Mouse (Mus musculus) forebrain, embryonic 16.5 days (tissue): ENCODE measurements around the gene Lancl2. TPM values are rescaled to one million over a fixed set of nuclear protein-coding genes. Genes with fewer than 3 reads are reported as not detected.

ENCODE experiments used
- ATAC-seq: fragments of 200-750 bp; cut with Nextera tagmentation; 2 replicates; pipeline ENCODE4 v1.8.0; 2017; ENCODE audit warnings: mild to moderate bottlenecking, moderate library complexity
- H3K27ac ChIP-seq: fragments of 300-500 bp; sonication (generic); 2 replicates; pipeline ENCODE4 v1.5.1; 2014; ENCODE audit warnings: low read length, control low read depth
- H3K27me3 ChIP-seq: fragments of 300-500 bp; sonication (generic); replicated peaks from 2 replicates; pipeline ENCODE4 v1.6.1; 2014; ENCODE audit warnings: low read length; ENCODE audit not compliant: control insufficient read depth, insufficient read depth
- H3K36me3 ChIP-seq: fragments of 300-500 bp; sonication (generic); 2 replicates; pipeline ENCODE4 v1.6.1; 2014; ENCODE audit not compliant: control insufficient read depth, insufficient read depth
- H3K4me1 ChIP-seq: fragments of 300-500 bp; sonication (generic); replicated peaks from 2 replicates; pipeline ENCODE4 v1.6.1; 2014; ENCODE audit warnings: low read length; ENCODE audit not compliant: control insufficient read depth, insufficient read depth
- H3K4me2 ChIP-seq: fragments of 300-500 bp; sonication (generic); 2 replicates; pipeline ENCODE4 v1.6.1; 2014; ENCODE audit warnings: mild to moderate bottlenecking, low read length, control low read depth
- H3K4me3 ChIP-seq: fragments of 300-500 bp; sonication (generic); replicated peaks from 2 replicates; pipeline ENCODE4 v1.5.1; 2014; ENCODE audit warnings: mild to moderate bottlenecking, low read length, control low read depth
- H3K9ac ChIP-seq: fragments of 300-500 bp; sonication (generic); replicated peaks from 2 replicates; pipeline ENCODE4 v1.6.1; 2014; ENCODE audit warnings: low read depth, low read length, control low read depth
- H3K9me3 ChIP-seq: fragments of 300-500 bp; sonication (generic); 2 replicates; pipeline ENCODE4 v1.6.1; 2016; ENCODE audit warnings: low read length; ENCODE audit not compliant: control insufficient read depth
- WGBS: fragments of 180-500 bp; shearing (Covaris S2); extraction: QIAGEN DNeasy Blood & Tissue Kit; methylation state at CpG from one replicate; pipeline ENCODE4 v1.1.7; 2014; 5-methylcytosine and 5-hydroxymethylcytosine counted together
- polyA plus RNA-seq: library from polyadenylated mRNA; unstranded; fragments of >200 nt; fragmentation: Nextera tagmentation; extraction: Ambion mirVana; gene quantifications from 2 replicates; pipeline ENCODE4 v1.2.1, GENCODE M21; 2015

Lancl2 gene
- polyA plus RNA-seq, 1 experiment from 2014 or later = 92.6 TPM

DNA sequence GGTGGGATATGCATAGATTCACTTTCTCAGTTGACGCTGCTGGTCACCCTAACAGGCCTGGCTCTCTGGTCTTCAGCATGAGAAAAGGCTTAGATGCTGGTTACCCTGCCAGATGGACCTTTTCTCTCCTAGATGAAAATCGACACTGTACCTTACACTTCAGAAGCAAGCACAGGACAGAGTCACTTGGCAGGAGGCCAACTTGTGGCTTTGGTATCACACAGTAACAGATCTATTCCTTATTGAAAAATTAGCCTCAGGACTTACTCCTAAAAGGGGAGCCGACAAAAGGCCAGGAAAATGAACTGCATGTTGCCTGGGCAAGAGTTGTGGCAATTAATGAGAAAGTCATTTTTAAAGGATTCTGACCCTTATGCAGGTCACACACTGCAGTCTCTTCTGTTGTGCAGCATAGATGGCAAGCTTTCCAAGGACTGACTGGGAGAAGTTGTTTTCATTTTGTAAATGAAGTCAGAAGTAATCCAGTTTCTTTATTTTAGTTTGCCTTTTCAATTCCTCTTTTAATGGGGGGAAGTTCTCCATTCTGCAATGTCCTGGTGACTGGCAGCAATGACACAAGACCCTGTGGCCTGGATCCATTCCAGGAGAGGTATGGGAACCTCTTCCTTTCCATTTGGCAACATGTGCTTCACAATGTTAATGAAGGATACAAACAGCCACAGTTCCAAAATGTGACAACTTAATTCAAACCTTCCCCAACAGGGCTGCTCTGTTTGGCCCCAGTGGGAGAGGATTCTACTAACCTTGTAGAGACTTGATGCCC, 62.9 kb downstream of the Lancl2 start:
- Histone ChIP-seq H3K4me1 (no peaks in the 10 kb centered on the region; the same call in 1 of the 2 replicates), H3K9me3 (no peaks in the 10 kb centered on the region), H3K27me3 (no peaks in the 10 kb centered on the region), H3K36me3 (peaks cover 6% of the 10 kb centered on the region; the same call in 1 of the 2 replicates), H3K4me2 (no peak overlapping the region), H3K27ac (no peak overlapping the region), H3K9ac (no peak overlapping the region), H3K4me3 (no peak overlapping the region)
- no peak for ATAC-seq
- WGBS = 66% methylated on average over 3 of the region's 3 CpGs

DNA sequence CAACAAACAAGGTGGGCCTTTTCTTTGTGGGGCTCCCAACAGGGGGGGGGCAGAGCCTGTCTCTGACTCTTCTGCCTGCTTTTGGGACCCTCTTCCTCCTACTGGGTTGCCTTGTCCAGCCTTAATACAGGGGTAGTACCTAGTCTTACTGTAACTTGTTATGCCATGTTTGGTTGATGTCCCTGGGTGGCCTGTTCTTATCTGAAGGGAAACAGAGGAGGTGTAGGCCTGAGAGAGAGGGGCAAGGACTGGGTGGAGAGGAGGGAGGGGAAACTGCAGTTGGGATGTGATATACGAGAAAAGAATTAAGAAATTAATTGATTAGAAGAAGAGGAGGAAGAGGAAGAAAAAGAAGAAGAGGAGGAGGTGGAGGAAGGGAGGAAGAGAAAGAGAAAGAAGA, 63.9 kb downstream of the Lancl2 start:
- H3K36me3 ChIP-seq = peaks cover 6% of the 10 kb centered on the region; the same call in 1 of the 2 replicates
- H3K27me3 ChIP-seq = no peaks in the 10 kb centered on the region
- no peak overlapping the region for H3K4me3 ChIP-seq
- H3K27ac ChIP-seq = no peak overlapping the region
- no peaks in the 10 kb centered on the region for H3K9me3 ChIP-seq
- ATAC-seq = no peak
- no peaks in the 10 kb centered on the region; the same call in 1 of the 2 replicates for H3K4me1 ChIP-seq
- 83% methylated on average over 1 of the region's 1 CpGs for WGBS
- no peak overlapping the region for H3K4me2 ChIP-seq
- H3K9ac ChIP-seq = no peak overlapping the region

DNA sequence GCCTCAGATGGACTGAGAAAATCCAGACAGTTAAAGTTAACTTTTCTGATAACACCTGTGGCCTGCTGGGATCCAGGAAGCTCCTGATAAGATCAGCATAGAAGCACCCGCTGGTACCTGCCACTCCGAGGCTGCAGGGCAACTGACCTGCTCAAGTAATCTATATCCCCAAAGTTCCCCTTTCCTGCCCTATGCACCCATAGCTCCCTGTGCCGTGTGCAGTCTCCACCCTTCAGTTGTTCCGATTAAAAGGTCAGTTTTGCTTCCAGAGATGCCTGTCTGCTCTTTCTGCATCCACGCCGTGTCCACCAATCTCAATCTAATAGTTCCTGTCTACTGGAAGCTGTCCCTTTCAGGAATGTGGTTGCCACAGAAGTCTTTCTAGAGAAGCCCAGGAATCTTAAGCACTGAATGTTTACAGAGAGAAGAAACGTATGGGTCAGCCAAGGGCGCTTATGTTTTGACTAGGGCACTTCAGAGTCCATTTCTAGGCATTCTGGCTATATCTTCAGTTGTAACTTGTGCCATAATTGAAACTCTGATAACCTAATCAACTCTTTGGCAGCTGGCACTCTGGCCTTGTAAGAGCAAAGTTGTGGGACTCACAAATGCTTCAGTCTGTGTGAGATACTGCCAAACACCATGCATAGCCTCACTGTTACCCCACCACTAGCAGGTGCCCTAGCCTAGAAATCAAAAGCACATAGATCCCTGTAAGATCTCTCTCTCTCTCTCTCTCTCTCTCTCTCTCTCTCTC, 65.0 kb downstream of the Lancl2 start:
- Histone ChIP-seq H3K4me1 (no peaks in the 10 kb centered on the region; the same call in 1 of the 2 replicates), H3K4me2 (no peak overlapping the region), H3K36me3 (peaks cover 7% of the 10 kb centered on the region; the same call in 1 of the 2 replicates), H3K9me3 (no peaks in the 10 kb centered on the region), H3K27me3 (no peaks in the 10 kb centered on the region), H3K27ac (no peak overlapping the region), H3K9ac (no peak overlapping the region), H3K4me3 (no peak overlapping the region)
- 86% methylated on average over 8 of the region's 8 CpGs for WGBS
- ATAC-seq = no peak

DNA sequence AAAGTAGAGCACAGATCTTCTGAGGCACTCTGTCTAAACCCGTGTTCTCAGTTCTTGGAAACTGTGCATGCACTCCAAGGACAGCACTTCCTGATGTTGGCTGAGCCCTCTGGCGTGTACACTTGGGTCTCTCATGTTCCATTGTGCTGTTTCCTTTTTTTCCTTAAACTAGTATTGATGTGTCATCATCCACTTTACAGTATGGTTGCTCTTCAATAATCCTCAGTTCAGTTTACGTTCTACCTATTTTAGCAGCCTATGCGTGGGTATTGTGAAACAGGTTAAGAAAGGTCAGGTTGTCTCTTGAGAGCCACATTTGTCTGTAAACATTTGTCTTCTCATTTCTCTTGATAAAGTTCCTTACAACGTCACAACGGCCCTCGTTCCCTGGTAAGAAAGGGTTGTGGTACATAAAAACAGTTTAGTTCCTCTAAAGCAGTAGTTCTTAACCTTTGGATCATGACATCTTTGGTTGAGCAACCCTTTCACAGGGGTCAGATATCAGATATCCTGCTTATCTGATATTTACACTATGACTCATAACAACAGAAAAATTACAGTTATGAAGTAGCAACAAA, 66.7 kb downstream of the Lancl2 start:
- no peak overlapping the region for H3K9ac ChIP-seq
- H3K4me2 ChIP-seq = no peak overlapping the region
- no peak overlapping the region for H3K27ac ChIP-seq
- H3K36me3 ChIP-seq = peaks cover 13% of the 10 kb centered on the region; the same call in 1 of the 2 replicates
- no peaks in the 10 kb centered on the region for H3K9me3 ChIP-seq
- no peaks in the 10 kb centered on the region; the same call in 1 of the 2 replicates for H3K4me1 ChIP-seq
- no peaks in the 10 kb centered on the region for H3K27me3 ChIP-seq
- 95% methylated on average over 7 of the region's 7 CpGs for WGBS
- no peak overlapping the region for H3K4me3 ChIP-seq
- no peak for ATAC-seq

DNA sequence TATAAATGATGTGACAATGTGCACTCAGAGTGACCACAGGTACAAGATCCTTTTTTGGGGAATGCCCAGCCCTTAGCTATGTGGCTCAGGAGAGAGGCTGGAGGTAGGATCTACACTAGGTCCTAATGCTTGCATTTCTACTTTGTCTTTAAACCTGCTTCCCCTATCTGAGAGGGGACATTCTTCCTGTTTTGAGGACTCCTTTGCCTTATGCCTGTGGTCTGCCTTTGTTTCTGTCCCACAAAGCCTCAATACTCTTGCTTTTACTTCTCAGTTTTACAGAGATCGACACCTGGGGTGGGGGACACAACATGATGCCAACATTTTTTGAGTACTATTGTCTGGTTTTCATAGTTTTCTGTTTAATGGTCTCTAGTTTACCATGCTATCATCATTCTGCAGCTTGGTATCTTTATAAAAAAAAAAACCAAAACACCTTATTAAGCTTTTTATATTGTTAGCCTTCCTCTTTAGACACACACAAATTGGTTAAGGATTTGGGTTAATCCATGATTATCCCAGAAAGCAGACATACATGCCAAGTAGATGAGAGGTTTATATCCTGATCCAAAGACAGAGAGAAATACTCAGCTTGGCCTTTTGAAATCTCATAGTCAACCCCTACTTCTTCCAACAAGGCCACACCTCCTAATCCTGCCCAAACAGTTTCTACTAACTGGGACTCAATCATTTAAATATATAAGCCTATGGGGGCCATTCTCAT, 68.3 kb downstream of the Lancl2 start:
- H3K36me3 ChIP-seq = peaks cover 18% of the 10 kb centered on the region; the same call in 1 of the 2 replicates
- no peak overlapping the region for H3K9ac ChIP-seq
- H3K27me3 ChIP-seq = no peaks in the 10 kb centered on the region
- no peaks in the 10 kb centered on the region; the same call in 1 of the 2 replicates for H3K4me1 ChIP-seq
- H3K27ac ChIP-seq = no peak overlapping the region
- H3K4me3 ChIP-seq = no peak overlapping the region
- no peak for ATAC-seq
- 93% methylated on average over 1 of the region's 1 CpGs for WGBS
- H3K4me2 ChIP-seq = no peak overlapping the region
- H3K9me3 ChIP-seq = no peaks in the 10 kb centered on the region

DNA sequence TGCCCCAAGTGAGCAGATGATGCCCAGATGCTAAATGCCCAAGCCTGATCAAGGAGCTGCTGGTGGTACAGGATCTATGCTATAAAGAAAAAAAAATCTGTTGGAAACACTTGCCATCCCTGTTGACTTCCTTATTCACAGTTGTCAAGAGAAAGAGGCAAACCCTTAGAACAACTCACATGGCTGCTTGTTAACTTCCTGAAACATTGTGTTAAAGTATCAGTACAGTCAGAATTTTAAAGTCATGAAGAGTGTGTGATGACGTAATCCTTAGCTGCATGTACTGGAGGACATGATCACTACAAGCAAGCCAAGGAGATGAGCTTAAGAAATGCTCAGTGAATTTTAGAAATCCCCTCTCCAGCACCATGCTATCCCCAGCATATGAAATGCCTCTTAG, 71.5 kb downstream of the Lancl2 start:
- H3K27me3 ChIP-seq = no peaks in the 10 kb centered on the region
- H3K36me3 ChIP-seq = peaks cover 15% of the 10 kb centered on the region
- no peak overlapping the region for H3K27ac ChIP-seq
- no peak for ATAC-seq
- H3K9ac ChIP-seq = no peak overlapping the region
- no peaks in the 10 kb centered on the region for H3K9me3 ChIP-seq
- H3K4me1 ChIP-seq = no peaks in the 10 kb centered on the region
- 100% methylated on average over 1 of the region's 1 CpGs for WGBS
- H3K4me2 ChIP-seq = no peak overlapping the region
- H3K4me3 ChIP-seq = no peak overlapping the region

DNA sequence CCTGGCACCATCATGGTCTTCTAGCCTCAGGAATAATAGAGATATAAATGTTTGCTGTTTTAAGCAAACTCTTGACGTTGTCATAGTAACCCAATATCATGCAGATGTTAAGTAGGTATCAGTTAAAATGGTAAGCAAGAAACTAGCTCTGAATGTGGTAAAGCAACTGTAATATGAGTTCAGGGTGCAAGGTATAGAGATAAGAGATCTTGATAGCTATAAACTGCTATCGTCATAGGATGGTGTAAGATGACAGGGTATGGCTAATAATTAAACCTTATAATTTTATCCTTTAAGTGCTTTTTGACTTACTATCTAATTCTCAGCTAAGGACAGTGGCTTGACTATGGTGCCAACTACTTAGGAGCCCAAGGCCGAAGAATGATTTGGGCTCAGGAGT, 78.0 kb downstream of the Lancl2 start:
- Histone ChIP-seq H3K9ac (no peak overlapping the region), H3K4me3 (no peak overlapping the region), H3K27me3 (no peaks in the 10 kb centered on the region), H3K4me2 (no peak overlapping the region), H3K9me3 (no peaks in the 10 kb centered on the region), H3K4me1 (no peaks in the 10 kb centered on the region), H3K27ac (no peak overlapping the region), H3K36me3 (no peaks in the 10 kb centered on the region; the same call in 1 of the 2 replicates)
- no peak for ATAC-seq
- WGBS = 97% methylated on average over 3 of the region's 3 CpGs

DNA sequence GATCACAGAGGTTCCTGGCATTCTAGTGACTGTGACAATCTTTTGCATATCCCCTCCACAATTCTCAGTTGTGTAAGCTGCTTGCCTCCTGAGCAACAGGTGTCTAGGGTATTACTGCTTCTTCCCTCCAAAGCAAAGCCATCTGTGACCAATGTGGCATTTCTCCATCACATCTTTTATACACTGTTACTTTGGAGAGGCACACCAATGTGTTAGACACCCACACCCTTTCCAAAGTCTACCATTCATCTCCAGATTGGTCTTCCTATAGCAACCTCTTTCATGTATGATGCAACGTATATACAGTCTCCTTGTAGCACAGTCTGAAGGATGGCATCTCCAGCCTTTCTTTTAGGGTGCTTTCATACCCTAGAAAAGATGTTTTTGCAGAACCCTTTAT, 80.3 kb downstream of the Lancl2 start:
- WGBS = 97% methylated on average over 1 of the region's 1 CpGs

DNA sequence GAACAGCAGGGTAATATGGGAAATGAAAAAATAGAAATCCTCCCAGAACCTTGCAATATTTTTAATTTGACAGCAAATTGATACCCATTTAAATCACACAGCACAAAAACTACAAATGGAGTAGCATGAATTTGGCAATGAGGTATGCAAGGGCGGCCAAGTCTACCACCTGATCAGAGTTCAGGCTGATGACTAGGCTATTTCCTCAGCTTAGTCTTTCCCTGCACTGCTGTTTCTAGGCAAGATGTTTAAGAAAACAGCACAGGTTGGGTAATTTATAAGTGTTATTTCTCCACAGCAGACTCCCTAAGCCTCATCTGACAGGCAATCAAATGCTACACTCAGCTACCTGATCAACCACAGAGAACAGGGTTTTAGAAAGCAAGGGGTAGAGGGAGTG, 81.9 kb downstream of the Lancl2 start:
- no peaks in the 10 kb centered on the region for H3K9me3 ChIP-seq
- no peak overlapping the region for H3K27ac ChIP-seq
- no peaks in the 10 kb centered on the region for H3K27me3 ChIP-seq
- peaks cover 7% of the 10 kb centered on the region for H3K36me3 ChIP-seq
- H3K4me2 ChIP-seq = no peak overlapping the region
- ATAC-seq = no peak
- WGBS = 97% methylated on average over 1 of the region's 1 CpGs
- H3K4me1 ChIP-seq = no peaks in the 10 kb centered on the region
- no peak overlapping the region for H3K4me3 ChIP-seq
- no peak overlapping the region for H3K9ac ChIP-seq

More for the DNA sequence above, 80.3 kb downstream of the Lancl2 start:
- no peaks in the 10 kb centered on the region for H3K4me1 ChIP-seq
- no peak overlapping the region for H3K4me3 ChIP-seq
- no peak overlapping the region for H3K27ac ChIP-seq
- no peak for ATAC-seq
- H3K4me2 ChIP-seq = no peak overlapping the region
- no peaks in the 10 kb centered on the region for H3K27me3 ChIP-seq
- H3K9ac ChIP-seq = no peak overlapping the region
- no peaks in the 10 kb centered on the region for H3K9me3 ChIP-seq
- peaks cover 3% of the 10 kb centered on the region; the same call in 1 of the 2 replicates for H3K36me3 ChIP-seq
